Mouse (Mus musculus) bone marrow macrophage, adult 2 months (primary cell): Measurements from ENCODE around the gene Garem2. TPM values are rescaled to one million over a fixed set of nuclear protein-coding genes. Genes with fewer than 3 reads are reported as not detected.
"Not testable (repeated sequence)": the region's sequence is repeated elsewhere in the genome, so short reads cannot be mapped to it uniquely, and the experiment has no call there.

Experiments
- H3K27ac ChIP-seq: 2 replicates; pipeline ENCODE4 v1.5.1; 2012; ENCODE audit warnings: low read depth, low read length; ENCODE audit not compliant: insufficient read depth
- H3K4me1 ChIP-seq: 2 replicates; pipeline ENCODE4 v1.6.1; 2012; ENCODE audit warnings: low read length; ENCODE audit not compliant: control insufficient read depth, insufficient read depth
- H3K4me3 ChIP-seq: 2 replicates; pipeline ENCODE4 v1.5.1; 2012; ENCODE audit warnings: mild to moderate bottlenecking, low read length, moderate library complexity; ENCODE audit not compliant: insufficient read depth
- CTCF ChIP-seq: IDR thresholded peaks from 2 replicates; pipeline ENCODE4 v1.5.1; 2012; ENCODE audit warnings: low read depth, mild to moderate bottlenecking, low read length, moderate library complexity
- POLR2A ChIP-seq: IDR thresholded peaks from 2 replicates; pipeline ENCODE4 v1.6.1; 2012; ENCODE audit warnings: mild to moderate bottlenecking, low read depth, low read length, borderline replicate concordance
- polyA plus RNA-seq: library from polyadenylated mRNA; stranded (reverse); fragments of >200 nt; gene quantifications from 2 replicates; pipeline ENCODE4 v1.2.4, GENCODE M21; 2012; ENCODE audit not compliant: missing spikeins, insufficient read depth, insufficient read length

The Garem2 gene
- not detected in 2 replicates for polyA plus RNA-seq

DNA sequence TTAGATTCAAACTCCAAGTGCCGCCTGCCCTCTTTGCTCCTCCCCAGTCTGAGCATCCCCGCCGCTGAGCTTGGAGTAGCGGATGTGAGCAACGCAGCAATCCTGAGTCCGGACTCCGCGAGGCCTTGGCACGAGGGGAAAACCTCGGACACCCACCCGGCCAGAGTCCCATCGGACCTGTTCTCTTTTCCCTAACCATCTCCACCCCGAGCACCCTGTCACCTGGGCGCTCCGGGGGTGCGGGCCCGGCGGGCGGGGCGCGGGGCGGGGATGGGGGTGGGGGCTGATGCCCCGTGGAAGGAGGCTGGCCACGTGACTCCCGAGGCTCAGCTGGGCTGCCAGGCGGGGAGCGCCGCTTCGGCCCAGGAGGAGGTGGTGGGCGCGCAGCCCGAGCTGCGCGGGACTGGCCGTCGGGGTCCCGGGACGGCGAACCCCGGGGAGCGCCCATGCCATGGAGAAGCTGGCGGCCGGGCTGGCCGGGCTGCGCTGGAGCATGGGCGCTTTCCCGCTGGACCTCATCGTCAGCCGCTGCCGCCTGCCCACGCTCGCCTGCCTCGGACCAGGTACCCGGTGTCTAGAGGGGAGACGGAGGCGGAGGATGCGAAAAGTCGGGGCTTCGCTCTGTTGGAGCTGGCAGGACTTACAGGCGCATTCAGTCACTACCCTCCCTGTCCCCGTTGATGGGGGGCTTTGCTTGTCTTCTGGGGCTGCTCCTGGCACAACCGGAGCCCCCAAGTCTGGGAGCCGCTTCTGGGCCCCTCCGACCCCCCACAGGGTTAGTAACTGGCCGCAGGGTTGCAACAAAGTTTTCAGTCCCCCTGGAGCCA, at the start of gene Garem2:
TSS of gene Garem2 (plus strand) at position 321 of the 827 bp plus-strand sequence.
- H3K4me1 ChIP-seq = no peaks in the 10 kb centered on the region
- no peak within 1 kb of the TSS for H3K4me3 ChIP-seq
- no peak within 1 kb of the TSS for H3K27ac ChIP-seq
- TF ChIP-seq POLR2A (no peak), CTCF (no peak)

DNA sequence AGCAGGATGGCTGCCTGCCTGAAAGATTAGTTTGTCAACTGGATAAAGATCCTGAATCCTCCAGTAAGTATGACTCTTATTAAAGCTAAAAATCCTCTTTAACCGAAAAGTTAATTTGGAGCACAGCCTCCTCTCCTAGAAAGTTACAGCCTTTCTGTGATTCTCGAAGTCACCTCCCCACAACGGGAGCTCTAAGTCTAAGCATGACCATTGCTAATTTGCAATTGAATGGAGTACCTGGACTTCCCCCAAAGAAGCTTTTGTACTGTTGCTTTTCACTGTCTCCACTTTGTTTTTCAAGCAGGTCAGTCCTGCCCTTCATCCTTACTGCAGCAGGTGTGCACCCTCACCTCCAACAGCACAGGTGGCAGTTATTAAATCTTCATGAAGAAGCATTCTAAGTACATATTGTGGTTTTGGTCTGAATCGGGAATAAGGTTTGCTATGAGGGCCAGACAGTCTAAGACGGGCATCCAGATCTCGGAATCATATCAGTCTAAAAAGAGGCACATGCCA, 46.7 kb upstream of the Garem2 start:
- no peaks in the 10 kb centered on the region for H3K4me1 ChIP-seq
- TF ChIP-seq POLR2A (no peak), CTCF (no peak)
- H3K27ac ChIP-seq = no peak overlapping the region
- H3K4me3 ChIP-seq = no peak overlapping the region

DNA sequence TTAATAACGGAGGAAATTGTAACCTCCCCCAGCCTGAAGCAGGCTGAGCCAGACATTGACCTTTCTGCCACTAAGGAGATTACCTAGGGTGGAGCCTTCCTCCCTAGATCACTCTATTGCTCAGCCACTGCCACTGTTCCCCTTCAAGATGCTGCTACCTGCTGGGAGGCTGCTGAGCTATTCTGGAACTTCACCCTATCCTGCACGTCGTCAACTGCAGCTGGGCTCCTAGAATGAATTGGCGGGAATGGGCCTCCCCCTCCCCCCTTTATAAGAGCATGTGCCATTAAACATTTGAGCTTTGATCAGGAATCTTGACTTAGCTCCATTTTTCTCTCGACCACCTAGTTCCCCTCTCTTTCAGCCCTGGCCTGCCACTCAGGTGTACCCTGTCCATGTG, 45.4 kb upstream of the Garem2 start:
- H3K4me1 ChIP-seq, H3K27ac ChIP-seq: not testable (repeated sequence)

DNA sequence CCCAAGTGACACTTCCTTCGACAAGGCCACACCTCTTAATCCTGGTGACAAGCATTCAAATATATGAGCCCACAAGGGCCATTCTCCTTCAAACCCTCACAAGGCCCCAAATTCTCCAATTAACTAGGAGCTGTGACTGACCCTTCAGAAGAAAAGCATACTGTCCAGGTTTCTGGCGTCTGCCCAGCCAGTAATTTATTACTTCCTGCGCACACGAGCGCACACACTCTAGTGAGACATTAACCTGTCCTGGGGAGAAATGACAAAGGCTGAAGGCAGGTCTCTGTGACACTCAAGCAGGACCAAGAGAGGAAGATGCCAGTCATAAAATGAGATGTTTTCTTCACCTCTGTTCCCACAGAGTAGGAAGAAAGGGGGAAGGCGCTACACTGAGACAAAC, 37.2 kb upstream of the Garem2 start:
- TF ChIP-seq POLR2A (no peak), CTCF (no peak)
- no peak overlapping the region for H3K27ac ChIP-seq
- H3K4me3 ChIP-seq = no peak overlapping the region
- H3K4me1 ChIP-seq = no peaks in the 10 kb centered on the region

More for the DNA sequence above, 45.4 kb upstream of the Garem2 start:
- not testable (repeated sequence) for H3K4me3 ChIP-seq

DNA sequence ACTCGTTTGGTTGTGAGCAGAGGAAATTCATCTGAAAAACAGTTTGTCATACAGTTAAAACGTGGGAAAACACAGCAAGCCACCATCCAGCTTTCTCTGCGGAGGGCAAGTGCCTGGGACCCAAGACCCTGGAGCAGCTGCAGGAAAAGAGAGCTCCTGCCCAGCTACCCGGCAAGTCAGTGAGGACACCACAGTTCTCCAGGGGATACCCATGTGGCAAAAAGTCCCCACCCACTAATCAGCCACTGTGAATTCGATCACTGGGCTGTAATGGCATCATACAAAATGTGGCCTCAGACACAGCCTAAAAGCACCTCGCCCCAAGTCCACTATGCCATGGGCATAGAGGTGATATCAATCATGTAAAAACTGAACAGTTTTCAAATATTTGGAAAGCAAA, 33.3 kb upstream of the Garem2 start:
- TF ChIP-seq CTCF = no peak
- TF ChIP-seq POLR2A = no peak
- Histone ChIP-seq H3K4me1 (no peaks in the 10 kb centered on the region), H3K4me3 (no peak overlapping the region), H3K27ac (no peak overlapping the region)

DNA sequence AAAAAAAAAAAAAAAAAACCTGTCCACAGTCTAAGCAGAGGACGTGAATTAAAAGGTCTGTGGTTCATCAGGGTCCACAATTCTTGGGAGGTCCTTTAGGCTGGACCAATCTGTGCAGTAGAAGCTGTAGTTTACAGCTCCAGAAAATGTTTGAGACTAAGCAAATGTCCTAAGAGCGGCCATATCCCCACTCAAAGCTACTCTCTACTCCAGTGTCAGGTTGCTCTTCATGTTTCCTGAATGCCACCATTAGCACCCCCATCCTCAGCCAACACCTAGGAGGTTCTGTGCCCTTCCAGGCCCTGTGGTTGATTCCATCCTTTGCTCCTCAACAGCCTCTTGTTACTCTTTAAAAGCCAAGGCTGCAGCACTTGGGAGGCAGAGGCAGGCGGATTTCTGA, 32.6 kb upstream of the Garem2 start:
- TF ChIP-seq CTCF (no peak), POLR2A (no peak)
- Histone ChIP-seq H3K4me1 (no peaks in the 10 kb centered on the region), H3K27ac (no peak overlapping the region)

DNA sequence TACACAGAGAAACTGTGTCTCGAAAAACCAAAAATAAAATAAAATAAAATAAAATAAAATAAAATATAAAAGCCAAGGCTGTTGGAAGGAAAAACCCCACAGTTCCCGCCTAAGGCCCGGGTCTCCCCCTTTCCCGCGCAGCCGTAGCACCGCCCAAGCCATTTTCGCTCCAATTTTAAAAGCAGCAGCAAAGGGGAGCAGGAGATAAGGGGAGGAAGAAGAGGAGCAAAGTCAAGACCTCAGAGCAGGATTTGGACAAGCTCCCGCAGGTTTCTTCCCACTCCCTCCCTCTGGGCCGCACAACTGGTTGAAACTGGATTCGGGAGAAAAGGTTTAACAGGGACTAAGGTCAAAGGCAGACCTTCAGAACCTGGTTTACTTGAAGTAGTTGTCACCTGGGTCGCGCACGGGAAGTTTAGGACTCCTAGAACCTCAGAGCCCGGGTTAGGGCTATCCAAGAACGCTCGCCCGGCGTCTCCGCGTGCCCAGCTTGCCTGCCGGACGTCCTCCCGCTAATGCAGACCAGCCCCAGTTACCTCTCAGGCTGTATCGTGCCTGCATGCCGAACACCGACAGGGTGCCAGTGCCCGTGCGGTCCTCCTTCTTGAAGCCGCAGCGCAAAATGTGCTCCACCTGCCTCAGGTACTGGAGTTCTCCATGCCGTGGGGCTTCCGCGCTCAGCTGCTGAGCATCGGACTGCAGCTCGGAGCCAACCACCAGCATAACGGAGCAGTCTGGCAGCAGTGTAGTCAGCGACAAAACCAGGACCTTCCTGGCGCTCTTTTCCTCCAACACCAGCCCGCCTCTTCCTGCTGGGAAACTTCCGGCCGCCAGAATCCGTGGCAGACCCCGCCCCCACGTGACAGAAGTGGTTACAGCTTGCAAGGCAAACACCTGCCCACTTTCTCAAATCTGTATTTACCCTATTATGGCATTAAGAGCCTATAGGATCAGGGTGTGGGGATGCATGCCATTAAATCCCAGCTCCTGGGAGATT, 31.8 kb upstream of the Garem2 start, which contains the start of gene Tyms:
TSS of gene Tyms (minus strand) at position 793 of the 997 bp plus-strand sequence.
- Histone ChIP-seq H3K4me1 (no peaks in the 10 kb centered on the region), H3K4me3 (peak within 1 kb of the TSS; percentile 80), H3K27ac (peak within 1 kb of the TSS; percentile 37)
- TF ChIP-seq POLR2A (no peak), CTCF (no peak)

More for the DNA sequence above, 32.6 kb upstream of the Garem2 start:
- H3K4me3 ChIP-seq = peak overlapping the region; percentile 80

DNA sequence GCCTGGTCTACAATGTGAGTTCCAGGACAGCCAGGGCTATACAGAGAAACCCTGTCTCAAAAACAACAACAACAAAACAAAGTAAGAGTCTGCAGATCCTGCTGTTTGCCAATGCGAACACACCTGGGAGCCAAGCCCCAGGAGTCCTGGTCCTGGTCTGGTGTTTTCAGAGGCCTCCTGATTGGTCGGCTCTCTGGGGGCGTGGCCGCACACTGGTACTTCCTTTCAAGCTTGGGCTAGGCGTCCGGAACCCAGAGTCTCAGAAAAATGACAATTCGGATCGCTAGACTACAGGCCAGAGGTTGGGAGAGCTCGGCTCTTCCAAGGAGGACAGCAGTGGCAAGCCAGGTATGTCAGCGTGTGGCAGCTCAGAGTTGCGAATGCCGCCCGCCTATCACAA, 12.3 kb upstream of the Garem2 start:
- H3K4me1 ChIP-seq = no peaks in the 10 kb centered on the region
- no peak for TF ChIP-seq CTCF
- TF ChIP-seq POLR2A = no peak

DNA sequence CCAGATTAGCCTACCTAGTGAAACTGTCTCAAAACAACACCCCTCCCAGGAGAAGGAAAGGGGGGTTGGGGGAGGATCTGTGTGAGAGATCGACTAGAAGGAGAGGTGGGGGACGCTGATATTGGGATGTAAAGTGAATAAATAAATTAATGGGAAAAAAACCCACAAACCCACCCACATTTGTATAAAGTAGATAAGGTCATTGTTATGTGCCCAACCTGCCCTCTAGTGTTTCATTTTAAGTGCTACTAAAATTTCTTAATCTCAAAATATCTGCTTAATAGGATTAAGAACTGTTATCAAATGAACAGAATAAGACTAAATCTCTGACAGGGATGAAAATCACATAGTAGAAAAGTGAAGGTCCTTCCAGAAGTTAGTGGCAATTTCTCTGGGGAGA, 10.6 kb upstream of the Garem2 start:
- Histone ChIP-seq H3K27ac (no peak overlapping the region), H3K4me1 (no peaks in the 10 kb centered on the region), H3K4me3 (no peak overlapping the region)
- TF ChIP-seq POLR2A (no peak), CTCF (no peak)

More for the DNA sequence above, 12.3 kb upstream of the Garem2 start:
- Histone ChIP-seq H3K4me3 (no peak overlapping the region), H3K27ac (no peak overlapping the region)
